Mouse (Mus musculus): ENCODE measurements around the gene Slc8b1. TPM values are rescaled to one million over a fixed set of nuclear protein-coding genes. Genes with fewer than 3 reads are reported as not detected.
A peak's percentile ranks its signal among the peaks of the same experiment; 100 is the strongest.

Slc8b1 gene
- total RNA-seq, 2 experiments from 2014 or later: 4.5 to 7.5 TPM

DNA sequence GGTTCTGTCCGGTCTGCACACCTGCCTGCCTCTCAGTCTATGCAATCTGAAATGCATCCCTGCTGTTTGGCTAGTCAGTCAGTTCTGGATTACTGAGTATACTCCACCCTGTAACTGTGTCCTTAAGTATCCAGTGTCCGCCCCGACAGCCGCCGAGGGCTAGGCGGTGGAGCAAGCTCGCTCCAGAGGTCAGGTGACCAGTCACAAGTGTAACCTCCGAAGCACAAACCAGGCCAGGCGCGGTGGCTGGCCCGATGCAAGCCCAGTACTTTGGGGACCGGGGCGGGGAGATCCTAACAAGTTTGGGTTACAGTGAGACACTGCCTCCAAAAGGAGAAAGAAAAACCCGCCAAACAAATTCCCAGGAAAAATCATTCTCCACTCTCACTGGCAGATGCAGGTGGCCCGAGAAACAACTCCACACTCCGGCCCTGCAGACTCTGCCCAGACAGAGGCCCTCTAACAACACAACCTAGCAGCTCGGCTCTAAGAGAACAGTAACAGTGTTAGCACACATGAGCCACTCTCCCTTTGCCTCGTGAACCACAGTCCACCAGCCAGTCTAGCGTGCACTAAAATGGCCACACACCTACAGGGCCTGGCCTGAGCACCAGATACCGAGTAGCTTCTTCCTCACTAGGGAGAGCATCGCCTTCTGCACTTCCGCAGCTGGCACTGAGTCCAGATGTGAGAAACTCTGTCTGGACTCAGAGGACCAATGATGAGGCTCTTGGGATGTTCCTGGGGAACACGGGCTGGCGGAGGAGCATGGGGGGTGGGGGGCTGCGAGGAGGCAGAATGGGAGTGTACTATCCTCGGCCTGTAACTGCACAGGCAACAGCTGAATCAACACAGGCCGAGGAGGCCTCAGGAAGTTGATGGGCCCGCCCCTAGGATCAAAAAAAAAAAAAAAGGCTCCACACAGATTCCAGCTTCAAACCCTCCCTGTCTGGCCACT is 52.3 kb downstream of the Slc8b1 start:
- Histone ChIP-seq H3K27ac (peak overlapping the region; percentile 72), H3K4me3 (no peak overlapping the region)
- no peak for TF ChIP-seq CTCF (IDR thresholded peaks at IDR 0.05)
- DNase-seq (ENCODE audit: extremely low spot score in 1 of 2, low spot score in 2 of 2): no peak
- intact Hi-C loops (cut with DNase I): no loop called here

DNA sequence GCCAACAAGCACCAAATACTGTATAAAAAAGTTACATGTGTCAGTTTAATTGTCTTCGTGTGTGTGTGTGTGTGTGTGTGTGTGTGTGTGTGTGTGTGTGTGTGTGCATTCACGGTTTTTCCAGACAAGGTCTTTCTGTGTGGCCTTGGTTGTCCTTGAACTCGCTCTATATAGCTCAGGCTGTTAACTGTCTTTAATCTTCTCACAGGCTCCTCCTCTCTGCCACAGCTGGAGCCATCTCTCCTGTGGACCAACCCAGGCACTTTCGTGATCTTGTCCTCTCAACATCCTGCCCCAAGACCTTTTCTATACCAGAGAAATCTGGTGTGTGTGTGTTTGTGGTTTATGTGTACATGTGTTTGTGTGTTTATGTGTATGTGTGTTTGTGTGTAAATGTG is 52.9 kb downstream of the Slc8b1 start:
- TF ChIP-seq CTCF (IDR thresholded peaks at IDR 0.05): no peak
- no peak overlapping the region for H3K27ac ChIP-seq
- intact Hi-C loops (cut with DNase I): no loop called here
- no peak for DNase-seq (ENCODE audit: extremely low spot score in 1 of 2, low spot score in 2 of 2)
- H3K4me3 ChIP-seq: no peak overlapping the region

DNA sequence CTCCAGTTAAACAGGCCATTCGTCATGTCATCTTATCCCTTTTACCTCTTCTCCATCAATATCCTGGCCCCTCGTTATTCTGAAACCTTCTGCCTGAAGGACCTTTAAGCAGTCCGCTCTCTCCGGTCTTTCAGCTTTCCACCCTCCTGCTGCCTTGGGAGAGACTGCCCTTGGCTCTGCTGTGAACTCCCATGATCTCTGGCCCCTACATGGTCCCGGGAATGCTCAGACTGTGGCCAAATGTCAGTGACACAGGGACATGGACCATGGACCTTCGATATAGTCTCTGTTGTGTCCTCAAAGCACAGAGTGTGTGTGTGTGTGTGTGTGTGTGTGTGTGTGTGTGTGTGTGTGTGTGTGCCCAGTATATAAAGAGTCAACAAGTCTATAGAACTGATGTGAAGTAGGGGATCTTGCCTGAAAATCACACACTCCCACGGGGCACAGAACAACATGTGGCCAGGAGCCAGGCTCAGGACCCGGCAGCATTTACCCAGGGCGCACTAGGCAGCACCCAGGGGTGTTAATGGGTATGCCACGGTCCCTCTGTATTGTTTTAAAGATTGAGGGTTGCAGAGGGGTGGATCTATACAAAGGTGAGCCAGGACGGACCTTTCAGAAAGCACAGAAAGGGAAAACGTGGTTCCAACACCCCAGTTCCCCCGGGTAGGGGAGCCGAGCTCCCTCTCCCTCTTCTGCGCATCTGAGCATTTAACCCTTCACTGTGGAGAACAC is 54.4 kb downstream of the Slc8b1 start:
- Histone ChIP-seq H3K27ac (peak overlapping the region; percentile 61), H3K4me3 (no peak overlapping the region)
- intact Hi-C loops (cut with DNase I): no loop called here
- TF ChIP-seq CTCF (IDR thresholded peaks at IDR 0.05): no peak
- no peak for DNase-seq (ENCODE audit: extremely low spot score in 1 of 2, low spot score in 2 of 2)

DNA sequence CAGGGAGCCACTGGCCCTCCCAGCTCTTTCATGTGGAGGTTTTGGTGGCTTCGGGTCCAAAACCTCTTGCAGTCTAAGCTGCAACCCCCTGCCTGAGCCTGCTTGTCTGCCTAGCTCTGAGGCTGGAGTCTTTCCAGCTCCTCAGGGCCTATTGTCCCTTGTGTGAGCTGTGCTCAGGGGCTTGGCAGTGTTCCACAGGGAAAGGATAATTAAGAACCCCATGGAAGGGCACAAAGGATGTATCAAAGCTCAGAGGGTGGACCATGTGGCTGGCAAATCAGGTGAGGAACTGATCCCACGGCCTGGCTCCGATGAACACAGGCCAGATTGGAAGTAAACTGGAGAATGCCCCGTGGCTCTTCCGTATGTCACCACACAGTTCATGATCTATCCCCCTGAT is 55.1 kb downstream of the Slc8b1 start:
- no peak for DNase-seq (ENCODE audit: extremely low spot score in 1 of 2, low spot score in 2 of 2)
- Histone ChIP-seq H3K4me3 (no peak overlapping the region), H3K27ac (peak overlapping the region; percentile 78)
- intact Hi-C loops (cut with DNase I): loop anchor here (2.0 kb wide), 1 partner anchor 21 kb away; no protein-coding TSS in a partner anchor
- no peak for TF ChIP-seq CTCF (IDR thresholded peaks at IDR 0.05)

DNA sequence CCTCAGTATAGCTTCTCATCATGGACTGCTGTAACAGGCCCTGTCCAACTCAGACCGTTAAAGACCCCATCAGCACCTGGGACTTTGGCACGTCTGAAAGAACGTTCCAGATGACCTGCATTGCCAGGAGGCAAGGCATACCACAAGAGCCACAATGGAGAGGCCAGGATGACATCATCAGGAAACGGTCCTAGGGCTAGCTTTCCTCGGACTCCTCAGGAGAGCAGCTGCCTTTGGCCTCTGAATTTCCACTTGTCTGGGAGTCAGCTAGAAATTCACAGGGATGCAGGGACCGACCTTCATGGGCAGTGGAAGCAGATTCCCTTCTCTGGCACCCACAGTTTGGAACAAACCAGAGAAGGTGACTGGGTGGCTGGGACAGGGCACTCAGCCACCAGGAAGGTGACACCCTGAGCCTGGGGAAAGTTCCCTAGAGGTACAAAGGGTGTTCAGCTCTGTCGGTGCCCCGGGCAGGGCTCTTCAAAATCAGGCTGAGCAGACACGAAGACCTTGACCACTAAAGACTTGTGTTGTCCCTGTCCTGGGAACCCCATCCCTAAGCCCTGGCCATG is 55.8 kb downstream of the Slc8b1 start:
- peak overlapping the region; percentile 78 for H3K27ac ChIP-seq
- H3K4me3 ChIP-seq: no peak overlapping the region
- intact Hi-C loops (cut with DNase I): loop anchor here (2.0 kb wide), 1 partner anchor 20 kb away; no protein-coding TSS in a partner anchor
- no peak for DNase-seq (ENCODE audit: extremely low spot score in 1 of 2, low spot score in 2 of 2)
- no peak for TF ChIP-seq CTCF (IDR thresholded peaks at IDR 0.05)

DNA sequence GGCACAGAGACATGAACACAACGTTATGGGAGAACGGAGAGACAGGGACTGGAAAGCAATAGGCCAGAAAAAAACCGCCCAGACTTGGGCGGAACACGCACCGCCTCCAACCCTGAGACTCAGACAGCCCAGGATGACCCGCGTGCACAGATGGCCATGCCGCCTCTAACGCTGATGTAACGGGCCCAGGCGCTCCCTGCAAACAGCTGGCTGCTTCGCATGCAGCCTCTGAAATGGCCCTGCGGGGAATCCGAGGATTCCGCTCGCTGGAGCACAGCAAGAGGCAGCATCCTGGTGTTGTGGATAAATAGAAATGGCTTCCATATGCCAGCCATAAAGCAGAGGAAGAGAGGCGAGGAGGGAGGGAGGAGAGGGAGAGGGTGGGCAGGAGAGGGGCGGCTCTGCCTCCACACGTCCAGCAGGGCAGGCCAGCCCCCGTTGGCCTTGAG is 56.3 kb downstream of the Slc8b1 start:
- Histone ChIP-seq H3K27ac (peak overlapping the region; percentile 78), H3K4me3 (no peak overlapping the region)
- intact Hi-C loops (cut with DNase I): loop anchor here (2.0 kb wide), 1 partner anchor 20 kb away; no protein-coding TSS in a partner anchor
- peak in 1 of 2 experiments; percentile 46 for DNase-seq (ENCODE audit: extremely low spot score in 1 of 2, low spot score in 2 of 2)
- no peak for TF ChIP-seq CTCF (IDR thresholded peaks at IDR 0.05)

DNA sequence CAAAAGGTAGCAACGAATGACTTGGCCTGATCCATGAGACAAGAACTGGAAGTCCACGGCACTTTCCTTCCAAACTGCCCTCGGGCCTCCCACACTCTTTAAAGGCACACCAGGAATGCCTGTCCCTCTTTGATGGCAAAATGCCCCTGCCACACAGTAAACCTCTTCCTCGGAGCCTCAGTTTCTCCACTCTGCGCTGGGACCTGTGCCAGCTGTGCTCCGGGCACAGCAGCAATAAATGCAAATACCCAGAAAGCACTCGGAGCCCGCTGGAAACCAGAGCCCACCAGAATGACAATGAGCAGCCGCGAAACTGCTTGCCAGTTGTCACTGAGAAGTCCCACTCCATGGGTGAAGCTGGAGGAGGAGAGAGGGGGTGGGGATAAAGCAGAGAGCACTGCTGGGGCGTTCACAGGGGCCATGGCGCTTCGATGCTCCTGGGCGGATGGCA is 56.8 kb downstream of the Slc8b1 start:
- Histone ChIP-seq H3K4me3 (no peak overlapping the region), H3K27ac (peak overlapping the region; percentile 78)
- DNase-seq (ENCODE audit: extremely low spot score in 1 of 2, low spot score in 2 of 2): no peak
- intact Hi-C loops (cut with DNase I): loop anchor here (2.0 kb wide), 1 partner anchor 19 kb away; no protein-coding TSS in a partner anchor
- TF ChIP-seq CTCF (IDR thresholded peaks at IDR 0.05): no peak

DNA sequence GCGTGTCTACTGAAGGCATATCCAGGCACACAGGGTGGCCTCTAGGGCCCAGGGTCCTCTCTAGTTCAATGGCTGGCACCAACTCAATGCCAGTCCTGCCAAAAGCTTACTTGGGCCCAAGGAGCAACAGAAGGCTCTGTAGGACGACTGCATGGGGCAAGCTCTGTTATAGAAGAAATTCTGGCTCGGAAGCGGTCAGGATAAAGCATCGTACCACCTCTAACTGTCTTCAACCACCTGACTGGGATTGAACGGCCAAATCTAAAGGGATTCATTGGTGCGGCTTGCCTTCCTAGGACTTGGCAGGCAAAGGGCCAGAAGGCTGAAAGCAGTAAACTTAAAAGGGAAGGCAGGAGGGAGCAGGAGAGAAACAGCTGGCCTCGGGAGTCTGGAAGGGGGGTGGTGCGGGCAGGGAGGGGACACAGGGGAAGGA is 57.4 kb downstream of the Slc8b1 start:
- Histone ChIP-seq H3K27ac (peak overlapping the region; percentile 78; the same call in 1 of the 2 replicates), H3K4me3 (no peak overlapping the region)
- no peak for TF ChIP-seq CTCF (IDR thresholded peaks at IDR 0.05)
- no peak for DNase-seq (ENCODE audit: extremely low spot score in 1 of 2, low spot score in 2 of 2)
- intact Hi-C loops (cut with DNase I): no loop called here

DNA sequence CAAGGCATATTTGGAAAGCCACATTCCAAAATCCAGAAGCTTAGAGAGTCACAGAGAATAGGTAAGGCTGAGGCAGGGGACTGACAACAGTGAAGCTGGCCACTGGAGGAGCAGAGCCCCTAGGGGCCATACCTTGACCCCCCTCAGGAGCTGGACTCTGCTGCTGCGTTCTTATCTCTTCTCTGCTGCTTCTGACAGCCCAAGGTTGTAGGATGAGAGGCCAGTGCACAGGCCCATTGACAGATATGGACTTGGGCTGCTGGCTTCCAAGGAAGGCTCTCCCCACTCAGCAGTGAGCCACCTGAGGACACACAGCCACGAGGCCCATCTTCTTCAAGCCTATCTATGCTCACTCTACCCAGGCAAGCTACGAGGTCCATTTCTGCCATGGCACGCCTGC is 58.0 kb downstream of the Slc8b1 start:
- TF ChIP-seq CTCF (IDR thresholded peaks at IDR 0.05): no peak
- Histone ChIP-seq H3K27ac (no peak overlapping the region; the same call in 1 of the 2 replicates), H3K4me3 (no peak overlapping the region)
- no peak for DNase-seq (ENCODE audit: extremely low spot score in 1 of 2, low spot score in 2 of 2)
- intact Hi-C loops (cut with DNase I): no loop called here

DNA sequence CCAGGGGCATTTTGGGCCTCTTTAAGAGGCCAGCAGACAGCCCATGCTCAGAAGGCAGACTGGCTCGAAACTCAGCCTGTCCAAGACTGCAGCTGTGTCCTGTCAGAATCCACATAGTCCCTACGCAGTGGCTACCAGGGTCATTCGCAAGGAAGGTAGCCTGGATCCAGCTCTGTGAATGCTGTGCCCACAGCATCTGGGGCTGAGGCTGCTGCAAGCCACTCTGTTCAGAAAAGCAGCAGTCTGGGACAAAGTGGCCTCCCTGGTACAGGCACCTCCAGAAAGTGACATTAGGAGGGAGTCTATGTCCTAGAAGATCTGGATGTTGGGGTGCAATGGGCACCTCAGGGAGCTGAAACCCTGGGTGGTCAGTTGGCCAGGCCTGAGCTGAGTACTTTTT is 58.8 kb downstream of the Slc8b1 start:
- Histone ChIP-seq H3K4me3 (no peak overlapping the region), H3K27ac (no peak overlapping the region)
- DNase-seq (ENCODE audit: extremely low spot score in 1 of 2, low spot score in 2 of 2): no peak
- no peak for TF ChIP-seq CTCF (IDR thresholded peaks at IDR 0.05)
- intact Hi-C loops (cut with DNase I): no loop called here

DNA sequence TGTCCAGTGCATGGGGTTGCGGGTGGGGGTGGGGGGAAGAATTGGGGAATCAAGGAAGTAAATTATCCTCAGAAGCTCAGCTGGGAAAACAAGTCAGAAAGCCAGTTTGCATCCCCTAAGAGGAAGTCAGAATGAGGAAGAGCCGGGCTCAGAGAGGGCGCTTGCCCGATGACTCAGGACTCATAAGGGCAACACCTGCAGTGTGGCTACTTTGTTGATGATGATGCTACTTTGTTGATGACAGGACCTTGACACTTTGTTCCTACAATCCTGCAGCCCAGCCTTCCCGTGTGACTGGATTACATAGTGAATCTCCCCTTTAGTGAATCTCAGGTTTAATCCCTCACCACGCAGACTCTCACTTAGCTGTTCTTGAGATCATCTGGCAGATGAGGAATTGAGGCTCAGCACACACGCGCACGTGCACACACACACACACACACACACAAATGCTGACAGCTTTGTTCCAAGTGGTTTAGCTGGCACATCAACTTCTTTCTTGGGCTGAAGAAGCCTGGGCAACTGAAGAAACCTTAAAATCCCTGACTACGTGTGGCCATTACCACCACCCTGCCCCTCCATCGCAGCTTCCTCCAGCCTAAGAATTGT is 59.4 kb downstream of the Slc8b1 start:
- TF ChIP-seq CTCF (IDR thresholded peaks at IDR 0.05): no peak
- H3K27ac ChIP-seq: no peak overlapping the region; the same call in 1 of the 2 replicates
- no peak for DNase-seq (ENCODE audit: extremely low spot score in 1 of 2, low spot score in 2 of 2)
- intact Hi-C loops (cut with DNase I): no loop called here
- no peak overlapping the region for H3K4me3 ChIP-seq

All from left cerebral cortex, adult 2 months (tissue).